Mouse (Mus musculus) R1 (cell line): ENCODE results near the gene Miox.
A peak's percentile ranks its signal among the peaks of the same experiment; 100 is the strongest.

ENCODE experiments used
- DNase-seq: peaks from one replicate; pipeline ENCODE4 v3.0.0-alpha.2; 2018; ENCODE audit warnings: low read depth, low spot score

Gene Miox

DNA sequence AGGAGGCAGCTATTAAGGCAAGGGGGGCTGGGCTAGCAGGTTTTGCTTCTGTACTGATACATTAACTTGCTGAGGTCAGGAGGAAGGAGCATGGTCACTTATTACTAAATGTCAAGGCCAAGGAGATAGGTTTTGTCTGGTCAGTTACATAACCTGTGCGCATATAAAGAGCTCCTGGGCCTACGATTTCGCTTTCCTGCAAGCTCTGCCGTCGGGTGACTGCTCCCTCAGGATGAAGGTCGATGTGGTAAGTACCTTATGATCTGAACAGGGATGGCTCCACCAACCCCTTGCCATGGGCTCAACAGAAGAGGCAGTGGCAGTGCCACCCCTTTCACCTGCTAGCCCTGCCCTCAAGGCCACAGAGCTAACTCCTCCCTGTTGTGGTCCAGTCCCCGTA, at the start of gene Miox:
Gene Miox, plus strand, starts transcription at position 128 of the 400 bp plus-strand sequence.
- DNase-seq = no peak

DNA sequence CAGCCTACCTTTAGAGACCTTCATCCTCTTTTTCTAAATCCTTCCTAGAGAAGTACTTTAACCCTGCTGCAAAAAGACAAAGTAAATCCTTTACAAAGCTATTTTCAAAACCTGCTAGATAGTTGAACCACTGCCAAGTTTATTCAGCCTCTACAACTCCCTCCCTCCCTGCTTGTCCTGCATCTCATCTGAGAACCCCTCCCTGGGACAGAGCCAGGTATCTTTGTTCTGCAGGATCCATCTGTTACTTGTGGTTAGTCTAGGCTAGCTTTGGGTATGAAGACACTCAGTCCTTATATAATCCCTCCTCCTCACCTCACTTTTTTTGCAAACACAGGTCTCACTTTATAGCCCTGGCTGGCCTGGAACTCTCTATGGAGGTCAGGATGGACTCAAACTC, 49.2 kb upstream of the Miox start:
- no peak for DNase-seq

DNA sequence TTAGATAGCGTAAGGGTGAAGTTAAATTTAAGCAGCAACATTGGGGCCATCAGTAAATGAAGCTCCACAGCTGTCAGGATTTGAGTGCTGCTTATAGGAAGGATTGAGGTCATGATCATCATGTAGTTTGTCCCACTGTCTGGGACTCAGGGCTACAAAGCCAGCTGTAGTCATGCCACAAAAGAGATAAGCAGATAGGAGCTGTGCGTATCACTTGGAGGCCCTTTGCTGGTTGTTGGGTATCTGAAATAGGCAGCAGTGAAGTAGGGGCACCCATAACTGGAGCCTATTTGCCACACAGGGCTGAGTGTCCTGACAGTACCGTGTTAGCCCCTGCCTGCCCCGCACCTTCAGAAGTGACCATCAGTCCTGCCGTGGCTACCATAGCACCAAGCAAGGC, 48.7 kb upstream of the Miox start:
- DNase-seq = no peak

DNA sequence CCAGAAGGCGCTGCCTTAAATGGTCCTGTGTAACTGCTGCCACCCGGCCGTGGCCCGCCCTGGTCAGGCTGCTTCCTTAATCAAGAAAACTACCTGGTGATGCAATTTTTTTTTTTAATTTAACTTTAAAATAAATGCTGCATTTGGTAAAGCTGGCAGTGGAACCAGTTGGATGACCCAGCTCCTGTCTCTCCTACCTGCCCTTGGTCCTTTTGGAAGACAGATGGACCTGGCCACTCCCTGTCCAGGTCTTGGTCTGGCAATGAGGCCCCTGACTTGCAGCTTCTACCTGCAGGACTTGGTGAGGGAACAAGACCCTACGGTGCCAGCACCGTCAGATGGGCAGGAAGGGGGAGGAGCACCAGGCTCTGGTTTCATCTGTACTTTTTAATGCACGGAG, 48.1 kb upstream of the Miox start:
- DNase-seq = no peak

DNA sequence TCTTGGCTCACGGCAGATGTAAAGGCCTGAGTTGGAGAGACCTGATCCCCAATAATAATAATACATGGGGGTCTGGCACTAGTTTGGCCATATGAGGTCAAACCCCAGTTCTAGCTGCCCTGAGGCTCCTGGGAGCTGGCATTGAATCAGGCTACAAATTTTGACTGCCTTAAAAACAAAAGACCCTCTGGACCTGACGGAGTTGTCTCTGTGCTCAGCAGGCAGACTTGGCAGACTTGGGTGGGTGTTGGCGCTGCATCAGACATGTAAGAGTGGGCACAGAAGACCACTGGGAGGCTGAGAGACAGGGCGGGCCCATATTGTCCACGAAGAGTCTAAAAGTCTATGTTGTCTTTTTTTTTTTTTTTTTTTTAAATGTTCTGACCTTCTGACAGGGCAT, 47.6 kb upstream of the Miox start:
- no peak for DNase-seq

DNA sequence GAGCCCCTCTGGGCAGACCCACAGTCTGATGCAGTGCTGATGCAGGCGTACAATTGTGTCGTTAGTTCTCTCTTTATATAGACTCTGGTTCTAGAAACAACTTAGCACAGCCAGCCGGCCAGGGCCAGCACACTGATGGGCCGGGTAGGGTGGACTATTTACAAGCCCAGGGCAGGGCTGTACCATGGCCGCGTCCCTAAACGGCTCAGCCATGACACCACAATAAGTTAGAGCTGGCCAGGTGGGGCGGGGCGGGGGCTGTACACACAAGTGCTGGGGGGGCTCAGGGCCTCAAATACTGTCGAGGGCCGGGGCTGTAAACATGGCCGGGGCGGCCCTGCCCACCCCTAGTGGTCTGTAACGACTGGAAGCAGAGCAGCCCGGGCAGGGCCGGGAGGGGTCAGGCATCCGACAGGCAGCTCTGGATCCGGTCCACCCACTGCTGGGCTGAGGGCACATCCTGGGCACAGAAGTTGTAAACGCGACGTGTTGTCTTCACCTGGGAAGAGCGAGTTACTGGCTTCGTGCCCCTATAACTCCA, 45.9 kb upstream of the Miox start:
- DNase-seq = no peak

DNA sequence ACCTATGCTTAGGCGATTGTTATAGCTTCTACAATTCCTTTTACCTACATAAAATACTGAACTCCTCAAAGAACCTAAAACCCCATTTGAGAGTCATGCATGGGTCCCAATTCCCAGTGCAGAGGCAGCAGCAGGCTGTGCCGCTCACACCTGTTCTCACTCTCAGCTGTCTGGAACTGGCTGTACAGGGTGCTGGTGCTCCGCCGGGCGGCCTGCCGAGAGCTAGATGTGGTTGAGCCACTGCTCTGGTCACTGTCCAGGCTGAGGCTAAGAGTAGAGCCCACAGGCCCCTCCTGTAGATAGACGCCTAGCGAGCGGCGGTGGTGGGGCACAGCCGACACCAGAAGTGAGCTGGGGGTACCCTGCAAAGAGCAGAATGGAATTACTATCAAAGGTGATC, 44.7 kb upstream of the Miox start:
- DNase-seq = no peak

DNA sequence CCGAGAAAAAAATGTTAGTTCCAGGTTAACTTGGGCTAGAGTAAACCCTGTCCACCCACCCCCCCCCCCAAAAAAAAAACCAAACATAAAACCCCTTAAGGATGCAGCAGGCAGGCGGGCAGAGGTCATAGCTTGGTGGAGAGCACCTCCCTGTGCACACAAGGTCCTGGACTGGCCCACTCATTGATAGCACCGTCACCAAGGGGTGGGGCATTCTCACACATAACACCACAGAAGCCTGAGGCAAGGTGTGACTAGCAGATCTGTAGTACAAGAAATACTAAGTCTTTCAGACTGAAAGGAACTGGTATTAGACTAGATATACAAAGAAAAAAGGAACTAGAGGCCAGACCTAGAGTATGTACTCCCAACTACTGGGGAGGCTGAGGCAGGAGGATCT, 42.7 kb upstream of the Miox start:
- peak; percentile 46 for DNase-seq

DNA sequence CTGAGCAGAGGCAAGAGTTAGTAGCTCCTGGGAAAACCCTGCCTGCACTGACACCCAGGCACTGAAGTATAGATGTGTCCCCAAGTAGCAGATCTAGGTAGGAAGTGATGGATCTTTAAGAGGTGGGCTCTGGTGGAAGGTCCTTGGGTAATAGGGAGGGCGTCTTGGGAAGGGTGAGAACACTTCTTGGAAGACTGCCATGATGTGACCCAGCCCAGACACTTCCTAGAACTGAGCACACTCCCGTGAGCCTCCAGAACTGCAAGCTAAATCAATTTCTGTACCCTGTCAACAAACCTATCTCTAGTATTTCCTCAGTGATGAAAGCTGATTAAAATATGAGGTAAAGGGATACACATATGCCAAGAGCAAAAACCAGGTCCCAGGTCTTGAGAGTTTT, 41.4 kb upstream of the Miox start:
- no peak for DNase-seq

DNA sequence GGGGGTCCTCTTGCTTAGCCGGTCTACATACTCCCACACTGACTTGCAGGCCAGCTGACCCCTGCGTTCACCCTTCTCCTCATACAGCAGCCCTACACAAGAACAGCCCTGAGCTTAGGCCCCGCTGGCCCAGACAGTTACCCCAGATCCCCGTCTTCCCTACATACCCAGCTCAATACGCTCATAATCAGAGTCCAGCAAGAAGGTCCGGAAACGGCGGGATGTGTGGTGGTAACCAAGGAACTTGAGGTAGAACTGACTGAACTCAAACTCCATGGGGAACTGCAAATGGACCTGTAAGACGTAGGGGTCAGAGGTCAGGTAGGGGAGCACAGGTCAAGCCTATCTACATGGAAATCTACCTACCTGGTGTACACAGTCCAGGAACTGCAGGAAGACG, 40.4 kb upstream of the Miox start:
- no peak for DNase-seq

DNA sequence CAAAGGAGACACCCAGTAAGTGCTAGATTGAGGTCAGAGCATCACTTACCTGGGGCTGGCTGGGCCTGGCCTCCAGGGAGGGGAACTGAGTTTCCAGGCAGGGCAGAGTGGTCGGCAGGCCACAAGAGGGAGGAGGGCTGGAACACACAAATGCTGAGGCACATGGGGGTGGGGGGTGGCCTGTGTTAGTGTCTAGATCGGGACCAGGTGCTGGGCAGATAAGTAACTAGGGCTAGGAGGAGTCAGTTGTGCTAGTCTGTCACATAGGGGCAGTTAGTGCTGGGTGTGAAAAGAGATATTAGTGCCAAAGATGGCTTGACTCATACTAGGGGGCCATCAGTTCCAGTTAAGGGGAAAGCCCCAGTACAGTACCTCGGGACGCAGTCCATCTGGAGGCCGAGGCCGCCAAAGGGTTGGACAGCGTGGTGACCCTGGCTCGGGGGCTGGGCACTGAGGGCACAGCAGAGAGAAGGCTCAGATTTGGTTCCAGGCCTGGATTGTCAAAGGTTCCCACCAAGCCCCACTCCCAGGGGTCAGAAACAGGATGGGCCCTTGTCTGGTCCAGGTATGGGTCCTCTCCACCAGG, 38.5 kb upstream of the Miox start:
- DNase-seq = no peak

DNA sequence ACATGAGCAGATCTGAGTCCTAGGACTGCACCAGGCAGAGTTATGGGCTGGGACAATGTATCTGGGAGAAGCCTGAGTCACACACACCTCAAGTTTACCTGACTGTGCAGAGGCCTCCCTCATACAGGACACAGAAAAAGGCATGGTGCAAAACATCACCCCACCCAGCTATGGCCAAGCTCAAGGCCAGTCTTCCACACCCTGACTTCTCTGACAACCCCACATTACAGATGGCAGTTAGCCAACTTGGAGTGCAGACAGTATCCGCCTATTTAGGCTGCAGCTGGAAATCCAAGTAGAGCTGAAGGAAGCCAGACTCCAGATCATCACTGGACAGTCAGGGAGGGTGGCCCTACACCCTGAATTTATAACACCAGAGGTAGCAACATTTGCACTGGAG, 37.7 kb upstream of the Miox start:
- no peak for DNase-seq

DNA sequence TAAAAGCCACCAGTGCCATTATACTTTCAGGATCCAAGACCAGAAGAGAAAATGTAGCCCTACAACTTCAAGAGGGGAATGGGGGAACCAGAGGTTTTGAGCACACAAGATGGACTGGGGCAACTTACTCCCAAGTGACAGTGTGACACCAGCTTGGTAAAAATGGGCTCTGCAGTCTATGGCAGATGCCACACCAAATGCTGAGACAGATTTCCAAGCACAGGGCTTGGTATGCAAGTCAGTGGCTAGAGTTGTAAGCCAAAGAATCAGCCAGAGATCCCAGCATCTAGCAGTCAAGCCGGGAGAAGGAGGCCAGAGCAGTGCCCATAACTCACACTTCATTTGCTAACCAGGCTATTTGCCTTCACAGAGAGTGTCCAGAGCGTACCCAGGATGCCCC, 36.5 kb upstream of the Miox start:
- DNase-seq = no peak

DNA sequence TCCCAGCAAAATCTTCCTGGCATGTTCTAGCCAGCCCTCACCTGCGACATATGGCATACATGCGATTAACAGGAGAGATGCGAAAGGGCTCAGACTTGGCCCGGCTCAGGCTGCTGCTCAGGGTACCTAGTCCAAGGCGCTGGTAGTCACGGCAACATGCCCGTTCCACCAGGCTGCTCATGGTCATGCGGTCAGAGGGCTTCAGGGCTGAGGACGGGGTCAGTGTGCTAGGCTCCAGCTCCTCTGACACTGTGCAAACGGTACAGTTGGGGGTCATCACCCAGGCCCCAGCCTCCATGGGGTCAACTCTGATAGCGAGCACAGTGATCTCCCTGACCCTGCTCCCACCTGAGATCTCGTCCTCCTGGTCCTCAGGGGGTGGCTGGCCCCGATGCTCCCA, 34.0 kb upstream of the Miox start:
- no peak for DNase-seq

DNA sequence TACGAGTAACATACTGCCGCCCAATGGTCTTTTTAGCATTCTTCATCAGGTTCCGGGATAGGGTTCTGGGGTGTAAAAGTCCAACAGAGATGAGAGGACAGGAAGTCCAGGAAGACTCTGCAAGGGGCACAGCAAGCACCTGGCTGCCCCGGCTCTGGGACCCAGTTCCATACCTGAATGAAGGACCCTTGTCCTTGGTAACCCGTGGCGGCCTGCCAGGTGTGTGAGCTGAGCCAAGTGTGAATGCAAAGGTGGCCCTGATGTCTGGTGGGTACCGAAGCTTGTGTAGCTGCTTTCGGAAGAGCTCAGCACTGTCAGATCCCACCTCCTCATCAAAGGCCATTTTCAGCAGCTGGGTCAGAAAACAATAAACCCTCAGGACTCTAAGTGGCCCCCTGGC, 33.6 kb upstream of the Miox start:
- no peak for DNase-seq

DNA sequence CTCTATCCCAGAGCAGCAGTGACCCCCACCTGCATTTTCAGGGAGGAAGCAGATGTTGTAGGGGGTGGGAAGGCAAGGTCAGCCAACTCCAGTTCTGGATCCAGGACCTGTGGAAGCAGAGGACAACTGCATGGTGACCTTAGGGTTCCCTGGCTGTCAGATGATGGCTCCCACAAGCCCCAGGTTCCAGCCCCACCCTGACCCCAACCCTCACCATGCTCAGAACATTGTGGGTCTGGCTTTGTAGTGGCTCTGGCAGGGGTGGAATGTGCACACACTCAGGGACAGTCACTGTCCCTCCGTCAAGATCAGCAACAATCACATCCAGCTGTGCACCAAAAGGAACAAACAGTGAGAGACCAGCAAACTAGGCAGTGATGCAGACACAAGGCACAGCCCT, 28.2 kb upstream of the Miox start:
- DNase-seq = no peak

DNA sequence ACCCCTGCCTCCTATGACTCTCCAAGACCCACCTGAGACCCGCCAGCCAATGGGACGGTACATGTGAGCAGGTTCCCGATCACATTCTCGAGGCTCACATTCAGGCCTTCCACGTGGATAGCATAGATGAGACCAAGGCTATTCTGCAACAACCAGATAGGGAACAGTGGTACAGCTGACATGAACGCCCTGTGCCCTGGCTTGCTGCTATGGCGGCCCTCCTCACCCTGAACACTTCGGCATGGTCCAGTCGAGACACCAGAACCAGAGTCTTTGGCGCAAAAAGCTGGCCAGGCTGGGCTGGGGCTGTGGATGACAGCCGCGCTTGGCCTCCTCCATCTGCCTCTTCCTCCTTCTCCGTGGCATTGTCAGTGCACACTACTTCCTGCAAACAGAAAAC, 26.7 kb upstream of the Miox start:
- no peak for DNase-seq

DNA sequence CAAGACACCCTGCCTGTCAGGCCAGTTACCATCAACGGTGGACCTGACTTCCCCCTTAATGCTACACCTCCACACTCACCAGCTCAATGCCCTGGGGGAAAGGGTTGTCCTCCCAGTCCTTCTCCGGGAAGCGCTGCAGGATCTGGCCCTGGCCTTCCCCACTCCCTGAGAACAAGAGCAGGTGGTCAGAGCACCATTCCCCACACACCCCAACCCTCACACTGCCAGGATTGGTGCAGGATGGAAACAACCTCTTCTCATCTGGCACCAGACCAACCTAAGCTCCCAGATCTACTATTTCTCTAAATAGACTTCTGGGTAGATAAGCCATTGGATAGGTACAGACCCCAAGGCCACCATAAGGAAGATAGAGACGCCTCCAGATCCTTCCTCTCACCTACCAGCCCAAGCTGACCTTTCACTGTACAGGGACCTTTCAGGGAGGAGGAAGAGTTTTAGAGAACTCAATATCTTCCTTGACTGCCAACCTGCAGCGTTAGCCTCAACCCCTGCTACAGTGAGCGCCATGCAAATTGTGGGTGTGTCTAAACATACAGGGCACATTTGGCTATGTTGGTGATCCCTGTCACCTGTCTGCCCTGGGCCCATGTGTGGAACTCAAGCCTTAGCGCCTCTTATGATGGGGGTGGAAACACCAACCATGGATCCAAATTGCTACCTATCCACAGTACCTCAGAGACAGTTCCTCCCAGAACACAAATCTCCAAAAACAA, 25.6 kb upstream of the Miox start:
- DNase-seq = no peak

DNA sequence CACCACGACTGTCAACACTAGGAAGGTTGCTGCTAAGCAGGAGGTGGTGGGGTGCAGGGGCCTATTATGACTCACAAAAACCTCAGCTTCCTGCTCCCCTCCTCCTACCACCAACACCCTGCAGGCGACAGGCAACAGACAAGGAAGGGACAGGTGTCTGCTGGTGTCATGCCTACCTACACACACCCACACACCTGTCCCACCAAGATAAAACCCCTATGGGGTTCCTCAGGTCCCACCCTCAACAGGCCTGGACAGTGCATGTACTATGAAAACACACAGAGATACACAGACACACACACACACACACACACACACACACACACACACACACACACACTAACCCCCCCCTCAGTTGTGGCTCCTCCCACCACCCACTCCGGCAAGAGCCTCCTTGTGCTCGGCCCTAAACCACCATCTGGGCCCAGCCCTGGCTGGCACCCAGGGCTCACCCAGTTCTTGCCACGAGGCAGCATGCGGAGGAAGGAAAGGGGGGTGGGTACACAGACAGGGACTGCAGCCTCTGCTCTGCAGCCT, 24.2 kb upstream of the Miox start:
- no peak for DNase-seq

DNA sequence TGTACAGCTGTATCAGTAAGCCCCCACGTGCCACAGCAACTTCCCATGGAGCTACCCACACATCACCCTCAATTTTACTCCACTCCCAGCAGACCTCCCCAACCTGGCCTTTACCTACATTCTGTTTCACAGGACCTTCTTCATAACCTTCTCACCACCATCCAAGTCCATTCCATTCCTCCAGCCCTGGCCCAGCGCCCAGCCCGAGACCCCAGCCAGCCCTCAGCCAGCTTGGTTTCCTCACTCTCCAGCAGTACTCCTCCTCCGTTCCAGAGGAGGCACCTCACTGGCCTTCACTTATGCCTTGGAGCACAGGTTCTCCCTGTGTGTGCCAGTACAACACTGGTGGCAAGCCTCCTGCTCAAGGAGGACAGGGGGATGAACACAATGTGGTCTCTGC, 20.8 kb upstream of the Miox start:
- no peak for DNase-seq

DNA sequence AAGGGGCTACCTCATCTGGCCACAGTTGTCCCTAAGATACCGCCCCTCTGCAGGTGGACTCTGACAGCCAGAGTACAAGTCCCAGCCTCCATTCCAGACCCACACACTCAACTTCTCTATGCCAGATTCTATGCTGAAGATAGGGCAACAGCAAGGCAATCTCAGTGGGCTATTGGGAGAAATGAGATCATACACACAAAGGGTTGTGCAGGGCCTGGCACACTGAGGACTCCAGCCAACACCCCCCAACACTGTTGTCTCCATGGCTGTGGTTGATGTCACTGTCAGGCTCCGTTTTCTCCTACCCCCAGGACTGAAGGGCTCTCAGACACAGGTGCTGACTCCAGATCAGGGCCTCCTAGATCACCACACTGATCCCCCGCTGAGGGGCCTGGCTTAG, 20.1 kb upstream of the Miox start:
- no peak for DNase-seq

DNA sequence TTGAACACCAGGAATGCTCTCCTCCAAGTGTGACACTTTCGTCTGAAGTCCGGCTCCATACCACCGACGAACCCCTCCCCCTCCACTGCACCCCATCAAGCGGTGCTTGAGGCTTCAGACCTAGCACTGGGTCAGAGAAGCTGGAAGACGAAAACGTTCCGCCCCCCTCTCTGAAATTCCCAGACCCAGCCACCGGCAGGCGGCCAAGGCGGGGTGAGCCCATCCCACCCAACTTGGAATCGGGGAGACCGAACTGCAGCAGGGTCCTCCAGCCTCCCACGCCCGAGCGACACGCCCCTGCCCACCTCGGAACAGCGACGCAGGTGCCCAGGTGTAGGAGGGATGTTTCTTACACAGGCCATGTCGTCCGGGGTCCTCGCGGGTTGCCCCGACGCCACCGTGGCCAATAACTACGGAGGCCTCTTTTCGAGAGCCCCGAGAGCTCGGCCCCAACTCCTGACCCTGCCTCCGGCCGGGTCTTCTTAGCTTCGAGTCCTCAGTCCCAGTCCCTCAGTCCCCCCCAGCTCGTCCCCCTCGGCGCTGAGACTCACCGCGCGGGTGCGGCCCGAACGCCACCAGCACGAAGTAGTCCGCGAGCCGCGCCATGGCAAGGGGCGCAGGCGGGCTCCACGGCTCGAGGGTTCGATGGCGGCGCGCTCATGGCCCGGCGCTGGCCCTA, 19.5 kb upstream of the Miox start:
- DNase-seq = peak; percentile 64
